Mouse (Mus musculus) heart, embryonic 14.5 days (tissue): ENCODE measurements around the gene Gins3. TPM values are rescaled to one million over a fixed set of nuclear protein-coding genes. Genes with fewer than 3 reads are reported as not detected.

ENCODE experiments used
- ATAC-seq: fragments of 200-750 bp; cut with Nextera tagmentation; 2 replicates; pipeline ENCODE4 v1.8.0; 2017; ENCODE audit warnings: low read depth, moderate TSS enrichment; ENCODE audit not compliant: insufficient number of reproducible peaks, insufficient read depth, low FRiP score
- H3K27ac ChIP-seq, 2 experiments: fragments of 200-500 bp in 1 of 2; fragments of 300-500 bp in 1 of 2; sonication (generic) in 1 of 2; replicated peaks in 1 of 2; 2 replicates each; pipeline ENCODE4 v1.5.1; 2012 to 2014; ENCODE audit warnings: low read depth in 2 of 2, low read length in 2 of 2, control low read depth in 1 of 2, mild to moderate bottlenecking in 1 of 2, mixed read lengths in 1 of 2; ENCODE audit not compliant: control insufficient read depth in 1 of 2, insufficient read depth in 1 of 2
- H3K27me3 ChIP-seq: fragments of 300-500 bp; sonication (generic); 2 replicates; pipeline ENCODE4 v1.6.1; 2014; ENCODE audit warnings: mild to moderate bottlenecking, low read length, control low read depth; ENCODE audit not compliant: control insufficient read depth, insufficient read depth
- H3K36me3 ChIP-seq: fragments of 300-500 bp; sonication (generic); 2 replicates; pipeline ENCODE4 v1.6.1; 2014; ENCODE audit warnings: mild to moderate bottlenecking, control low read depth, low read length, mixed read lengths; ENCODE audit not compliant: control insufficient read depth, insufficient read depth
- H3K4me1 ChIP-seq, 2 experiments: fragments of 200-500 bp in 1 of 2; fragments of 300-500 bp in 1 of 2; sonication (generic) in 1 of 2; 2 replicates each; pipeline ENCODE4 v1.6.1; 2012 to 2014; ENCODE audit warnings: low read length in 2 of 2, control low read depth in 1 of 2, mixed read lengths in 1 of 2; ENCODE audit not compliant: control insufficient read depth in 2 of 2, insufficient read depth in 2 of 2
- H3K4me2 ChIP-seq: fragments of 300-500 bp; sonication (generic); 2 replicates; pipeline ENCODE4 v1.6.1; 2014; ENCODE audit warnings: mild to moderate bottlenecking, low read length
- H3K4me3 ChIP-seq, 2 experiments: fragments of 200-500 bp in 1 of 2; fragments of 300-500 bp in 1 of 2; sonication (generic) in 1 of 2; 2 replicates each; pipeline ENCODE4 v1.5.1; 2012 to 2014; ENCODE audit warnings: low read length in 2 of 2, mild to moderate bottlenecking in 2 of 2, control low read depth in 1 of 2, low read depth in 1 of 2, moderate library complexity in 1 of 2; ENCODE audit not compliant: control insufficient read depth in 1 of 2, insufficient read depth in 1 of 2
- H3K9ac ChIP-seq: fragments of 300-500 bp; sonication (generic); 2 replicates; pipeline ENCODE4 v1.6.1; 2014; ENCODE audit warnings: mild to moderate bottlenecking, low read length
- H3K9me3 ChIP-seq: fragments of 300-500 bp; sonication (generic); 2 replicates; pipeline ENCODE4 v1.6.1; 2016; ENCODE audit warnings: low read length, control low read depth; ENCODE audit not compliant: control insufficient read depth
- WGBS: fragments of 180-500 bp; shearing (Covaris S2); extraction: QIAGEN DNeasy Blood & Tissue Kit; methylation state at CpG from one replicate; pipeline ENCODE4 v1.1.7; 2014; 5-methylcytosine and 5-hydroxymethylcytosine counted together
- polyA plus RNA-seq: library from polyadenylated mRNA; unstranded; fragments of >200 nt; fragmentation: Nextera tagmentation; extraction: Ambion mirVana; gene quantifications from 2 replicates; pipeline ENCODE4 v1.2.1, GENCODE M21; 2014

Gins3 gene
- polyA plus RNA-seq, 1 experiment from 2014 or later = 13.9 TPM

GRCm38 (mm10) chr8:95676631-95677030 is 43.4 kb downstream of the Gins3 start, which contains the start of gene Ndrg4:
Gene Ndrg4, plus strand, starts transcription at chr8:95676980.
- Histone ChIP-seq H3K4me3 (peak within 1 kb of the TSS; percentile 67 to 73), H3K4me2 (peak within 1 kb of the TSS; percentile 99), H3K9ac (peak within 1 kb of the TSS; percentile 78), H3K27me3 (peaks cover 50% of the 10 kb centered on the region), H3K36me3 (no peaks in the 10 kb centered on the region), H3K4me1 (peaks cover 2 to 4% of the 10 kb centered on the region in 2 experiments; a peak in 2 of 4 replicates), H3K27ac (no peak within 1 kb of the TSS; a peak in 1 of 4 replicates), H3K9me3 (no peaks in the 10 kb centered on the region)
- no peak for ATAC-seq
- 52% methylated on average over 9 of the region's 9 CpGs for WGBS

GRCm38 (mm10) chr8:95677591-95678023 is 44.4 kb downstream of the Gins3 start:
- Histone ChIP-seq H3K9me3 (no peaks in the 10 kb centered on the region), H3K27ac (no peak overlapping the region; a peak in 1 of 4 replicates), H3K4me3 (peak overlapping the region; percentile 67 to 73), H3K36me3 (no peaks in the 10 kb centered on the region), H3K4me2 (peak overlapping the region; percentile 99), H3K27me3 (peaks cover 50% of the 10 kb centered on the region), H3K4me1 (peaks cover 2 to 4% of the 10 kb centered on the region in 2 experiments; a peak in 2 of 4 replicates), H3K9ac (peak overlapping the region; percentile 78)
- 2% methylated on average over 30 of the region's 48 CpGs for WGBS
- no peak for ATAC-seq

- peaks cover 2 to 4% of the 10 kb centered on the region in 2 experiments; a peak in 2 of 4 replicates for H3K4me1 ChIP-seq
- H3K27me3 ChIP-seq = peaks cover 50% of the 10 kb centered on the region
- peak overlapping the region; percentile 67 to 73 for H3K4me3 ChIP-seq
- under 1% methylated on average over 65 of the region's 70 CpGs for WGBS
- H3K36me3 ChIP-seq = no peaks in the 10 kb centered on the region
- H3K9ac ChIP-seq = peak overlapping the region; percentile 78
- peak overlapping the region; percentile 99 for H3K4me2 ChIP-seq
- H3K27ac ChIP-seq = no peak overlapping the region; a peak in 1 of 4 replicates
- no peaks in the 10 kb centered on the region for H3K9me3 ChIP-seq
- no peak for ATAC-seq
Measured at GRCm38 (mm10) chr8:95678024-95678611, 44.9 kb downstream of the Gins3 start.

- Histone ChIP-seq H3K9me3 (no peaks in the 10 kb centered on the region), H3K27ac (peak overlapping the region; percentile 42 to 74), H3K4me2 (no peak overlapping the region), H3K27me3 (no peaks in the 10 kb centered on the region), H3K9ac (no peak overlapping the region), H3K36me3 (no peaks in the 10 kb centered on the region), H3K4me1 (peaks cover 27 to 40% of the 10 kb centered on the region in 2 experiments), H3K4me3 (no peak overlapping the region)
- 63% methylated on average over 10 of the region's 10 CpGs for WGBS
- no peak for ATAC-seq
Measured at GRCm38 (mm10) chr8:95688073-95688672, 54.9 kb downstream of the Gins3 start.

- Histone ChIP-seq H3K4me1 (peaks cover 28 to 49% of the 10 kb centered on the region in 2 experiments), H3K9ac (peak overlapping the region; percentile 57), H3K4me2 (peak overlapping the region; percentile 15; the same call in 1 of the 2 replicates), H3K4me3 (no peak overlapping the region), H3K27me3 (no peaks in the 10 kb centered on the region), H3K36me3 (no peaks in the 10 kb centered on the region), H3K27ac (peak overlapping the region; percentile 91 to 95), H3K9me3 (no peaks in the 10 kb centered on the region)
- WGBS = 31% methylated on average over 13 of the region's 13 CpGs
- ATAC-seq = peak; percentile 54; the same call in 1 of the 2 replicates
Measured at GRCm38 (mm10) chr8:95690929-95691541, 57.8 kb downstream of the Gins3 start.

- no peaks in the 10 kb centered on the region for H3K36me3 ChIP-seq
- H3K4me3 ChIP-seq = no peak overlapping the region
- ATAC-seq = no peak
- no peaks in the 10 kb centered on the region for H3K9me3 ChIP-seq
- no peak overlapping the region for H3K4me2 ChIP-seq
- 35% methylated on average over 6 of the region's 6 CpGs for WGBS
- H3K9ac ChIP-seq = peak overlapping the region; percentile 44
- peaks cover 19 to 29% of the 10 kb centered on the region in 2 experiments for H3K4me1 ChIP-seq
- H3K27ac ChIP-seq = no peak overlapping the region
- peaks cover 8% of the 10 kb centered on the region for H3K27me3 ChIP-seq
Measured at GRCm38 (mm10) chr8:95694631-95695030, 61.4 kb downstream of the Gins3 start.
